Mouse (Mus musculus) neural tube, embryonic 13.5 days (tissue): ENCODE data around the gene Sox5. TPM values are rescaled to one million over a fixed set of nuclear protein-coding genes. Genes with fewer than 3 reads are reported as not detected.
A peak's percentile ranks its signal among the peaks of the same experiment; 100 is the strongest.

Source experiments
- ATAC-seq: fragments of 200-750 bp; cut with Nextera tagmentation; 2 replicates; pipeline ENCODE4 v1.8.0; 2017; ENCODE audit warnings: low read depth, mild to moderate bottlenecking, moderate TSS enrichment, moderate library complexity
- H3K27ac ChIP-seq: fragments of 300-500 bp; sonication (generic); replicated peaks from 2 replicates; pipeline ENCODE4 v1.5.1; 2015; ENCODE audit warnings: moderate library complexity, mild to moderate bottlenecking, inconsistent platforms
- H3K27me3 ChIP-seq: fragments of 300-500 bp; sonication (generic); 2 replicates; pipeline ENCODE4 v1.6.1; 2015; ENCODE audit warnings: mild to moderate bottlenecking, inconsistent platforms
- H3K36me3 ChIP-seq: fragments of 300-500 bp; sonication (generic); 2 replicates; pipeline ENCODE4 v1.6.1; 2015; ENCODE audit warnings: mild to moderate bottlenecking, inconsistent platforms
- H3K4me1 ChIP-seq: fragments of 300-500 bp; sonication (generic); replicated peaks from 2 replicates; pipeline ENCODE4 v1.6.1; 2015; ENCODE audit warnings: inconsistent platforms
- H3K4me2 ChIP-seq: fragments of 300-500 bp; sonication (generic); 2 replicates; pipeline ENCODE4 v1.6.1; 2015; ENCODE audit warnings: inconsistent platforms, mild to moderate bottlenecking, moderate library complexity
- H3K4me3 ChIP-seq: fragments of 300-500 bp; sonication (generic); 2 replicates; pipeline ENCODE4 v1.5.1; 2015; ENCODE audit warnings: mild to moderate bottlenecking, inconsistent platforms
- H3K9ac ChIP-seq: fragments of 300-500 bp; sonication (generic); 2 replicates; pipeline ENCODE4 v1.6.1; 2015; ENCODE audit warnings: moderate library complexity, mild to moderate bottlenecking, inconsistent platforms
- H3K9me3 ChIP-seq: fragments of 300-500 bp; sonication (generic); 2 replicates; pipeline ENCODE4 v1.6.1; 2016; ENCODE audit warnings: inconsistent platforms
- WGBS: fragments of 180-500 bp; shearing (Covaris S2); methylation state at CpG from one replicate; pipeline ENCODE4 v1.1.7; 2015; 5-methylcytosine and 5-hydroxymethylcytosine counted together
- polyA plus RNA-seq: library from polyadenylated mRNA; unstranded; fragments of >200 nt; fragmentation: Nextera tagmentation; extraction: Ambion mirVana; gene quantifications from 2 replicates; pipeline ENCODE4 v1.2.1, GENCODE M21; 2015

Sox5 gene
- polyA plus RNA-seq, 1 experiment from 2014 or later, result 24.8 TPM

DNA sequence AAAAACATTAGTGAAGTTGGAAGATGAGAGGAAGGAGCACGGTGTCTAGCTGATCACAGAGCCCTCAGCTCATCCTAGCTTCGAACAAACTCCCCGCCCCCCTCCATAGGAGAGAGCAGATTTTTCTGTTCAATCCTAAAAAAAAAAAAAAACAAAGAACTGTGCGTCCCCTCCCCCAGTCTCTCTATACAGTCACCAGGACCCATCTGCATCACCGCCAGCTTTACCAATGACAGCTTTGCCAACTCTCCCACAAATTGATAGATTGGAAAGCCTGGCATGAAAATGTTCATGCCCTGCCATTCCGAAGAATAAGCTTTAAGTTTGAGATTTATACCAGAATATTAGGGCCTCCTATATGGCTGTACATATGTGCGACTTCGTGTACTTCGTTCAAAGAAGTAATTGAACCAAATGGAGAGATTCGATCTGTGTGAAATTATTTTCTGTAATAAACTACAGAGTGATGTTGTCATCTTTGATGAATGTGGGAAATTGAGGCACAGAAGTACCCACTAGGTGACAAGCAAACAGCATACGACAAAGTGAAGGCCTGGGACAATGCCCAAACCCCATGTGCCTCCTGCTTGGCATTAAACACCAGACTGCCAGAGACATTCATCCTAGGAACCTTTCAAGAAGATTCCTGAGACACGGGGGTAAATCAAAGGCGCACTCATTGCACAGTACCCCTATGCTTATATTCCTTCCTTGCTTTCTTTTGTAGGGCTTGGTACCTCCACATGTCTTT lies 459.3 kb downstream of the Sox5 start:
- Histone ChIP-seq H3K27me3 (no peaks in the 10 kb centered on the region), H3K4me3 (no peak overlapping the region), H3K9me3 (no peaks in the 10 kb centered on the region), H3K9ac (no peak overlapping the region), H3K4me1 (no peaks in the 10 kb centered on the region), H3K4me2 (no peak overlapping the region), H3K27ac (no peak overlapping the region), H3K36me3 (no peaks in the 10 kb centered on the region)
- ATAC-seq, result no peak
- 91% methylated on average over 13 of the region's 13 CpGs for WGBS

DNA sequence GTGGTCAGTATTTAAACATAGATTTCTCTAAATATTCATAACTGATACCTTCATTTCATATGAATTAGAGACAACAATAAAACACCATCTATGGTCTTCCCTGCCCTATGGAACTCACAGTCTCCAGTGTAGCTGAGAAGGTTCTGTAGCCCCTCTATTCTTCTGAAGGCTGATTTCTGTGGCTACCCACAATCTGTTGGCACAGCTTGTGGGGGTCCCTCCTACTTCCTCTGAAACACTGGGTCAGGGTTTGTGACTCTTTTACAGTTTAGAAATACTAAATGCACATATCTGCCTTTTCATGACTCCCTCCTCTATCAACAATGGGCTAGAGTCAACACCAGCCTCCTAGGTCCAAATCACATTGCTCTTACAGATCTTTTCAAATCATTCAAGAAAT lies 461.4 kb downstream of the Sox5 start:
- no peaks in the 10 kb centered on the region for H3K9me3 ChIP-seq
- H3K36me3 ChIP-seq, result no peaks in the 10 kb centered on the region
- H3K4me2 ChIP-seq, result no peak overlapping the region
- no peak overlapping the region for H3K27ac ChIP-seq
- H3K27me3 ChIP-seq, result no peaks in the 10 kb centered on the region
- no peak overlapping the region for H3K4me3 ChIP-seq
- H3K4me1 ChIP-seq, result no peaks in the 10 kb centered on the region
- no peak overlapping the region for H3K9ac ChIP-seq
- ATAC-seq, result no peak

DNA sequence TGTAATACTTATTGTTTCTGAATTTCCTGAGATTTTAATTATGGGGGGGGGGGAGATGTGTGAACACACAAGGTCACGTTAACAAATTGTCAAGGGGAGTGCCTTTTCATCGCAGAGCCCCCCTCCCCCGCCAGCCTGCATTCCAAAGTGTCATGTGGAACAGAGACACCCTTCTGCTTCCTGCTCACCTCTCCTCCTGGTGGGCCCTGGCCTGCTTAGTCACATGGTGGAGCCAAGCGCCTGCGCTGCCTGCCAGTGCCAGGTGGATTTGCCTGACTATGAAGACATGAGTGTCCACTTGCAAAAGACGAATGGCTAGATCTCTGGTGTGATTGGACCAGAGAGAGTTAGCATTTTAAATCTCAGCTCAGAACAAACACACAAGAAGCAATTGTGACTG lies 462.1 kb downstream of the Sox5 start:
- no peak overlapping the region for H3K4me2 ChIP-seq
- no peak overlapping the region for H3K27ac ChIP-seq
- H3K36me3 ChIP-seq, result no peaks in the 10 kb centered on the region
- no peak overlapping the region for H3K9ac ChIP-seq
- H3K4me1 ChIP-seq, result no peaks in the 10 kb centered on the region
- H3K9me3 ChIP-seq, result no peaks in the 10 kb centered on the region
- WGBS, result 77% methylated on average over 6 of the region's 6 CpGs
- no peaks in the 10 kb centered on the region for H3K27me3 ChIP-seq
- ATAC-seq, result no peak
- no peak overlapping the region for H3K4me3 ChIP-seq

DNA sequence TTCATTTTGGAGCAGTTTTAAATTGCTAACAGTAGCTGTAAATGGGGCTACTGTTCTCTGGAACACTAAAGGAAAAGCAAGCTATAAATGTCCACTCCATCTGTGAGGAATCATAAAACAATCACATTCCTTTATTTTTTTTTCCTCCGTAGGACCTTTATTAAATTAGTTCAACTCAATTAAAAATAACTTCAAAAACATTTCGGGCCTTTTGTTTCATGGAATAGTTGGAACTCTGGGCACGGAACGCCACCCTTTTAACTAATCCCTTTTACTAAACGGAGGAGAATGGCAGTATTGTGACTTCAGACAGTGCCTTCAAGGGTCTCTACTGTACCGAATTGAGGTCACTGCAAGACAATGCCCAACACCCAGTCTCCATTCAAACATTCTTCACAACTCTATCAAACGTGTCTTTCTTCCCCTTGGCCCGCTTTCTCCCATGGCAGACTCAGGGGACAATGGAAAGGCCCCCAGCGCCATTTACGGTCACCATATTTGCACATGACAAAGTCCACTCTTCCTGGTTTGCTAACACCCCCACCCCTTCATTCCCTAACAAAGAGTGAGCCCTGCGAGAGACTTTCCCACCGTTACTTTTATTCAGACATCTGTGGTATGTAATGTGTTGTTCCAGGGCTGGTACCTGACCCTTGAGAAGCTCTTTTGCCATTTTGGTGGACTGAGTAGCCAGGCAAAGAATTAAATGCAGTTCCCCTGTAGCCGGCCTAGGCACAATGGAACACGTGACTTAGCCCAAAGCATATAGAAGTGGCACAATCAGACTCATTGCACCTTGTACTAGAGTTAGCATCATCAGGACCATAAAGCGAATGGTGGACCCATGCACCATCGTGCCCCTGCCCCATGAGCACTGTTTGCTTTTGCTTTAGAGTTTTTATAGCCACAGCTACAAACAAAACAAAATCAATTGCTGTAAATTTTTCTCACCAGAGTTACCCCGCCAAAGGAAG lies 468.7 kb downstream of the Sox5 start:
- no peak overlapping the region for H3K4me3 ChIP-seq
- no peaks in the 10 kb centered on the region for H3K9me3 ChIP-seq
- peak; percentile 86 for ATAC-seq
- 0 out of 2 replicates have a peak overlapping the region, but pooled peaks have one; percentile 9 for H3K4me2 ChIP-seq
- 19% methylated on average over 17 of the region's 17 CpGs for WGBS
- H3K27ac ChIP-seq, result no peak overlapping the region
- H3K4me1 ChIP-seq, result peaks cover 18% of the 10 kb centered on the region
- H3K36me3 ChIP-seq, result no peaks in the 10 kb centered on the region
- H3K27me3 ChIP-seq, result no peaks in the 10 kb centered on the region
- H3K9ac ChIP-seq, result no peak overlapping the region

DNA sequence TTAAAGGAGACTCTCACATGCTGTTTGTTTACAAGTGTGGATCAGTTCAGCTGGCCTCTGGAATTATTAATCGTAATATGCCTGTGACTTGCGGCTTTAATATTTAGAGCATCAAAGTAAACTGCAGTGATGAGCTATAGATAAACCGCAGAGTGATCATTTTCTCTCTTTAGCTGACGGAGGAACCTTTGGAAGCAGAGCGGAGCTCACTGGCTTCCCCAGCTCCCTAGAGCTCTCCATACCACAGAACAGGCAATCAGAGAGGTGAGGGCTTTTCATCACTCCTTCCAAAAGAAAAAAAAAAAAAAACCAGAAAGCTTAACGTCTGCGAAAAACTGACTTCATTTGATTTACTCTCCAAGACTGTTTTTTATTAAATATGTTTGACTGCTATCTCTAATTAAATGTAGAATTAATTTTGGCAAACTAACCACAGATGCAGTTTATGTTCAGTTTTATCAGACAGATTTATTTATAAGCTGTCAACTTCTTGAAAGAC lies 469.4 kb downstream of the Sox5 start:
- no peaks in the 10 kb centered on the region for H3K36me3 ChIP-seq
- H3K9me3 ChIP-seq, result no peaks in the 10 kb centered on the region
- peaks cover 18% of the 10 kb centered on the region for H3K4me1 ChIP-seq
- H3K27me3 ChIP-seq, result no peaks in the 10 kb centered on the region
- 31% methylated on average over 7 of the region's 7 CpGs for WGBS
- no peak overlapping the region for H3K4me2 ChIP-seq
- no peak overlapping the region; the same call in 1 of the 2 replicates for H3K27ac ChIP-seq
- no peak overlapping the region for H3K9ac ChIP-seq
- H3K4me3 ChIP-seq, result no peak overlapping the region
- no peak for ATAC-seq

DNA sequence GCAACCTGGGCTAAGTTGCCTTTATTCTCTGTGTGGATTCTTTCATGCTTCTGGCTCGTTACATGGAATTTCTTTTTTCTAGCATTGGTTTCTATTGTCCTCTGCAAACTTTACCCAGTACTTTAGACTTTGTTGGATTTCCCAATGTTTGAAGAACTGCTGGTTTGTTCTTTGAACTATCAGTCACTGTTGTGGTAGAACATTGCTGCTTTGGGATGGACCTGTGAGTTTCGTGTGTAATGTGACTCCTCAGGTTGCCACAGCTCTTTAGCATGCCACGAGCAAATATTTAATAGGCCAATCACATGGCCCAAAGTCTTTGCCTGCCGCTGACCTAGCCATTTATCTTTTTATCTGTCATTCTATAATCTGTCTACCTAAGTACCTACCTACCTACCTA lies 470.0 kb downstream of the Sox5 start:
- no peak for ATAC-seq
- H3K27ac ChIP-seq, result no peak overlapping the region
- 37% methylated on average over 4 of the region's 4 CpGs for WGBS

DNA sequence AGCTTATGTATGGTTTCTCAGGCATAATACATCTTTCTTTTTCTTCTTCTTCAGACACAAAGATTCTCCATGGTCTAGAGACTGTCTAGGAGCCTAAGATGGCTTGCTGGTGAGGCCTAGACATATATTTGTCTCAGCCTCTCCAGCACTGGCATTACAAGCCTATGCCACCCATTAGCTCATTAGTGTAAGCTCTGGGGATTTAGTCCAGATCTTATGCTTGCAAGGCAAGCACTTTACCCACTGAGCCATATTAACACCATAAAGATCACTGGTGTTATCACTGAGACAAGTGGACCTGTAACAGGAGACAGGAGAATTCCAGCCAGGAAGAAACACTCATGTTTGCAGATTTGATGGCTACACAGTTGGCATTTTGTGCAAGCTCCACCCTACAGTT lies 472.6 kb downstream of the Sox5 start:
- no peak overlapping the region for H3K27ac ChIP-seq
- H3K9me3 ChIP-seq, result no peaks in the 10 kb centered on the region
- H3K4me2 ChIP-seq, result no peak overlapping the region
- H3K9ac ChIP-seq, result no peak overlapping the region
- H3K36me3 ChIP-seq, result no peaks in the 10 kb centered on the region
- no peak for ATAC-seq
- H3K4me1 ChIP-seq, result peaks cover 18% of the 10 kb centered on the region
- no peak overlapping the region for H3K4me3 ChIP-seq
- no peaks in the 10 kb centered on the region for H3K27me3 ChIP-seq

More for the DNA sequence above, 470.0 kb downstream of the Sox5 start:
- Histone ChIP-seq H3K4me1 (peaks cover 18% of the 10 kb centered on the region), H3K4me3 (no peak overlapping the region), H3K27me3 (no peaks in the 10 kb centered on the region), H3K9ac (no peak overlapping the region), H3K36me3 (no peaks in the 10 kb centered on the region), H3K4me2 (no peak overlapping the region), H3K9me3 (no peaks in the 10 kb centered on the region)

DNA sequence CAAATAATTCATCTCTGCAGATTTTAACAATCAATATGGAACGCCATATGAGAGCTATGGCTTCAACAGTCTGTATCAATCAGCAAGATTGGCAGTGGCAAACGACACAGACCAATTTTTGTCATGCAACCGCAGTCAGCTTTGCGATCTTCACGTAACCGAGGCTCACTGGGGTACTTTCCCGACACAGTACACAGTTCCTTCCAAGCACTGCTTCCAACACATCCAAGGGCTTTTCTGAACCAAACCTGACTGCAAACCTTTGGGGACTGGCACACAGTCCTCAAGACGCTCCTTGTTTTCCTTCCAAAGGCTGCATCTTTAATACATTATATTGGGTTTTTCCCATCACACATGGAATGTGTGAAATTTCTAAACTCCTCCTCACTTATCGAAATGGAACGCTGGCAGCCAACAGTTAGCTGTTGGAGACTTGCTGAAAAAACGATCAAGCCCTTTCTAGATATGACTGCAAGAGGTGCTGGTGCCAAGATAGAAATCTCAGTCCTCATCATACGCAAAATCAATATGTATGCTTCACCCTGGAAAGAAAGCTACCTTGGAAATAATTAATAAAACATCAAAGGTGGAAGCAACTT lies 474.1 kb downstream of the Sox5 start:
- no peak overlapping the region for H3K4me3 ChIP-seq
- no peaks in the 10 kb centered on the region for H3K36me3 ChIP-seq
- no peaks in the 10 kb centered on the region for H3K27me3 ChIP-seq
- ATAC-seq, result no peak
- peaks cover 7% of the 10 kb centered on the region for H3K4me1 ChIP-seq
- H3K27ac ChIP-seq, result no peak overlapping the region
- no peak overlapping the region for H3K4me2 ChIP-seq
- no peaks in the 10 kb centered on the region for H3K9me3 ChIP-seq
- H3K9ac ChIP-seq, result no peak overlapping the region
- 94% methylated on average over 12 of the region's 12 CpGs for WGBS

DNA sequence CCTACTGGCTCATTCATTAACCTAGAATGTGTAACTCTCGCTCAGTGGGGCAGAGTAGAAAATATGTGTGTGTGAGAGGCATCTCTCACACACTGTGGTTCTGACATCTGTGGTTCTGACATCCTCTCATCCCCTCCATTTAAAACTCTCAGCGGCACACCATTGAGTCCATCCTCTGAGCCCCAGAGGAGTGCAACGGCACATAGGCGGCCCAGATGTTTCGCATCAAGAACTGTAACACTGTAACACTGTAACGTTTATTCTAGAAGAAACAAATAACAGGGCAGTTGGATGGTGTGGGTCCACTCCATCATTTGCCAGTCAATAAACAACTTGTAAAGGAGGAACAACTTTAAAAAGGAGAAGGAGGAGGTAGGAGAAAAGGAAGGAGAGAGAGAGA lies 479.0 kb downstream of the Sox5 start:
- ATAC-seq, result no peak
- Histone ChIP-seq H3K36me3 (no peaks in the 10 kb centered on the region), H3K4me2 (no peak overlapping the region), H3K27me3 (no peaks in the 10 kb centered on the region), H3K27ac (no peak overlapping the region), H3K9me3 (no peaks in the 10 kb centered on the region), H3K9ac (no peak overlapping the region), H3K4me3 (no peak overlapping the region), H3K4me1 (peaks cover 13% of the 10 kb centered on the region; the same call in 1 of the 2 replicates)
- 90% methylated on average over 6 of the region's 6 CpGs for WGBS

DNA sequence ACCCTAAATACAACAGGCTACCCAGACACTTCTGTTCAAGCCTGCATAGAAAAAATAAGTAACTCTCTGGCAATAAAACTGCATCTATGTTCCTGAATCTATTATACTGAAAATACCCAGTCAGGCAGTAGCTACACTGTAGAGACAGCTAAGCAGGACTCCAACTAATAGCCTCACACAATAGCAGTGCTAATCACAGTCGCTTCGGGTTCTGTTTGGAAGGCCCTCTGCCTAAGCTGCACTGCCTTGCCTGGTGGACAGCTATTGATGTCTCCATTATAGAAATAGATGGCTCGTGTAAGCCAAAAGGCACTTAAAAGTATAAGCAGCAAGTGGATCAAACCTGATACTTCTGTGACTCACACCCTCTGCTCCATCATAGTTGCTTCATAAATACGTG lies 480.7 kb downstream of the Sox5 start:
- Histone ChIP-seq H3K4me1 (peaks cover 13% of the 10 kb centered on the region; the same call in 1 of the 2 replicates), H3K27ac (no peak overlapping the region), H3K9me3 (0 out of 2 replicates have a peak, but pooled peaks cover under 1% of the 10 kb centered on the region), H3K36me3 (no peaks in the 10 kb centered on the region), H3K4me3 (no peak overlapping the region), H3K4me2 (no peak overlapping the region), H3K27me3 (no peaks in the 10 kb centered on the region), H3K9ac (no peak overlapping the region)
- no peak for ATAC-seq
- WGBS, result 34% methylated on average over 4 of the region's 4 CpGs

DNA sequence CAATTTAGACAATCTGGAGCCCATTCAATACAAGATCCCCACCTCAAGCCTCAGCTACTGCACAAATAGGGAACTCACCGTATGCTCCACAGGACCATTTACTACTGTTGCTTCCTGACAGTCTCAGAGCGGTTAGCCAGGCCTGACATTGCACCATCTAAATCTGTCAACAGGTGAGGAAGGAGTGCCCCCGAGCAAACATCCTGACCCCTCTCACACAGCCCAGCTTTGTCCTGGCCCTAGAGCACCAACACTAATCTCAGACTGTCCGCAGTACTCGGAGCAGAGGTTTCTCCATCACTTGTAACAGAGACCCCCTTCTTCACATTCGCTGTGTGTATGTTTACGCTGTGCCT lies 482.3 kb downstream of the Sox5 start:
- H3K9ac ChIP-seq, result no peak overlapping the region
- no peak overlapping the region for H3K27ac ChIP-seq
- H3K4me3 ChIP-seq, result no peak overlapping the region
- H3K36me3 ChIP-seq, result no peaks in the 10 kb centered on the region
- H3K4me1 ChIP-seq, result peaks cover 13% of the 10 kb centered on the region; the same call in 1 of the 2 replicates
- ATAC-seq, result no peak
- WGBS, result 62% methylated on average over 7 of the region's 7 CpGs
- peaks cover 11% of the 10 kb centered on the region for H3K9me3 ChIP-seq
- H3K27me3 ChIP-seq, result no peaks in the 10 kb centered on the region
- no peak overlapping the region for H3K4me2 ChIP-seq
